Mouse (Mus musculus): ENCODE measurements at regions not wholly inside any gene's neighbourhood (a gene's known extent, or its start where the extent isn't known, plus 50 kb on each side); places are given as distances from the start of the nearest gene placed in this dataset.

DNA sequence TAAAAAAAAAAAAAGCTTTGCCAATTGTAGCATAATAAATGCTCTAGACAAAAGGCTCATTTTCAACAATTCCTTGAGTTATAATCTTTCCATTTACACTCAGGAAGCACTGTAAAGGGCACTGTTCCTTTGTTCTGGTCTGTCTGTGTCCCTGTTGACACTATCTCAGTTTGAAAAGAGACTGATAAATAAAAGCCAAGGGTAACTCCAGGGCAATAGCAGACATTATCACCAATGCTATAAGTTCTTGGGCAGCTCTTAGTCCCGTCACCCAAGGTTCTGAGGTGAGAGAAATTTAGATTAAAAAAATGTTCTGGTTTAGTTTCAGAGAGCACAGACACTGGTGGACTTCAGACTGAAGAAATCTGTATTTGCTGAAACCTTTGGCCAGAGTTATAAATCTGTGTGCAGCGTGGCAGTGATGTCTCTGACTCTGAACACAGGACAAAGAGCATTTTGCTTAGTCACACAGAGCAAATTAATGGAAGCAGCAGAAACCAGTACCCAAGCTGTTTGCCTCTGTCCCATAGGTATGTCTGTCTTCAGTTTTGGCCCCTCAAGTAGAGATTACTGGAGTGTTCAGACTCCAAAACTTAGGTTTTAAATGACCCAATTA, 57.6 kb upstream of the Apob start:
- TF ChIP-seq CTCF (IDR thresholded peaks at IDR 0.05; ENCODE audit: borderline replicate concordance, insufficient read depth, low read depth, low read length), result no peak
- no peak for TF ChIP-seq POLR2A (IDR thresholded peaks at IDR 0.05; ENCODE audit: borderline replicate concordance, insufficient read depth, low read length)

Measured in cerebellum, adult 2 months (tissue).